Mouse (Mus musculus) MEL (cell line): ENCODE measurements around the gene Hlcs. TPM values are rescaled to one million over a fixed set of nuclear protein-coding genes. Genes with fewer than 3 reads are reported as not detected.

Experiments
- DNase-seq: peaks from one replicate; pipeline ENCODE4 v3.0.0; 2011; ENCODE audit warnings: low read depth, low spot score
- H3K27ac ChIP-seq: 2 replicates; pipeline ENCODE4 v1.5.1; 2012; ENCODE audit warnings: low read depth, mild to moderate bottlenecking, control low read depth, low read length, moderate library complexity; ENCODE audit not compliant: control insufficient read depth
- H3K27me3 ChIP-seq, 2 experiments: fragments of 150-350 bp in 1 of 2; sonication (generic) in 1 of 2; 2 replicates each; pipeline ENCODE4 v1.6.1; 2012; ENCODE audit warnings: low read length in 2 of 2, mild to moderate bottlenecking in 2 of 2, improper control_type of control experiment in 1 of 2, moderate library complexity in 1 of 2; ENCODE audit not compliant: insufficient read depth in 2 of 2, control insufficient read depth in 1 of 2
- H3K36me3 ChIP-seq, 2 experiments: 2 replicates each; pipeline ENCODE4 v1.6.1; 2012 to 2014; ENCODE audit warnings: low read length in 2 of 2, improper control_type of control experiment in 1 of 2, inconsistent platforms in 1 of 2, mild to moderate bottlenecking in 1 of 2; ENCODE audit not compliant: insufficient read depth in 2 of 2, control insufficient read depth in 1 of 2
- H3K4me1 ChIP-seq, 2 experiments: fragments of 150-350 bp in 1 of 2; sonication (generic) in 1 of 2; 2 replicates each; pipeline ENCODE4 v1.6.1; 2012; ENCODE audit warnings: low read length in 2 of 2, improper control_type of control experiment in 1 of 2, mild to moderate bottlenecking in 1 of 2; ENCODE audit not compliant: insufficient read depth in 2 of 2, control insufficient read depth in 1 of 2
- H3K4me3 ChIP-seq, 2 experiments: fragments of 150-350 bp in 1 of 2; sonication (generic) in 1 of 2; 2 replicates each; pipeline ENCODE4 v1.5.1; 2012; ENCODE audit warnings: low read depth in 2 of 2, low read length in 2 of 2, mild to moderate bottlenecking in 2 of 2, moderate library complexity in 2 of 2, control low read depth in 1 of 2, improper control_type of control experiment in 1 of 2; ENCODE audit not compliant: control insufficient read depth in 1 of 2, insufficient read depth in 1 of 2
- H3K79me2 ChIP-seq: 2 replicates; pipeline ENCODE4 v1.6.1; 2012; ENCODE audit warnings: mild to moderate bottlenecking, low read length, moderate library complexity; ENCODE audit not compliant: control insufficient read depth, poor library complexity, insufficient read depth
- H3K9ac ChIP-seq: 2 replicates; pipeline ENCODE4 v1.6.1; 2012; ENCODE audit warnings: low read depth, mild to moderate bottlenecking, control low read depth, low read length, moderate library complexity; ENCODE audit not compliant: control insufficient read depth, poor library complexity, severe bottlenecking
- H3K9me3 ChIP-seq: fragments of 150-350 bp; sonication (generic); replicated peaks from 2 replicates; pipeline ENCODE4 v1.6.1; 2012; ENCODE audit warnings: mild to moderate bottlenecking, low read length, improper control_type of control experiment, moderate library complexity; ENCODE audit not compliant: insufficient read depth
- BHLHE40 ChIP-seq: IDR thresholded peaks from 2 replicates; pipeline ENCODE4 v1.6.1; 2012; ENCODE audit warnings: low read depth, mild to moderate bottlenecking, inconsistent platforms, low read length, improper control_type of control experiment, borderline replicate concordance
- CHD1 ChIP-seq: IDR thresholded peaks from 2 replicates; pipeline ENCODE4 v1.6.1; 2012; ENCODE audit warnings: low read depth, mild to moderate bottlenecking, inconsistent platforms, low read length, improper control_type of control experiment
- CHD2 ChIP-seq: IDR thresholded peaks from 2 replicates; pipeline ENCODE4 v1.6.1; 2011; ENCODE audit warnings: low read length, improper control_type of control experiment
- CTCF ChIP-seq, 3 experiments: IDR thresholded peaks in 2 of 3; conservative IDR thresholded peaks in 1 of 3; 2 replicates each; pipeline ENCODE4 v1.5.1; 2011 to 2012; ENCODE audit warnings: low read length in 3 of 3, low read depth in 2 of 3, mild to moderate bottlenecking in 2 of 3, improper control_type of control experiment in 1 of 3, inconsistent platforms in 1 of 3, mixed read lengths in 1 of 3, moderate library complexity in 1 of 3; ENCODE audit not compliant: control insufficient read depth in 1 of 3, insufficient read depth in 1 of 3, poor library complexity in 1 of 3, severe bottlenecking in 1 of 3
- E2F4 ChIP-seq: IDR thresholded peaks from 2 replicates; pipeline ENCODE4 v1.6.1; 2011; ENCODE audit warnings: low read depth, low read length, improper control_type of control experiment, borderline replicate concordance
- ELF1 ChIP-seq: IDR thresholded peaks from 2 replicates; pipeline ENCODE4 v1.6.1; 2014; ENCODE audit warnings: low read depth, mild to moderate bottlenecking, inconsistent platforms, low read length, improper control_type of control experiment, moderate library complexity
- EP300 ChIP-seq, 2 experiments: IDR thresholded peaks; 2 replicates each; pipeline ENCODE4 v1.6.1; 2011; ENCODE audit warnings: improper control_type of control experiment in 2 of 2, low read length in 2 of 2, low read depth in 1 of 2, mild to moderate bottlenecking in 1 of 2
- ETS1 ChIP-seq: IDR thresholded peaks from 2 replicates; pipeline ENCODE4 v1.6.1; 2012; ENCODE audit warnings: low read depth, mild to moderate bottlenecking, inconsistent platforms, low read length, improper control_type of control experiment, moderate library complexity
- GABPA ChIP-seq: IDR thresholded peaks from 2 replicates; pipeline ENCODE4 v1.6.1; 2012; ENCODE audit warnings: low read depth, mild to moderate bottlenecking, inconsistent platforms, low read length, improper control_type of control experiment, moderate library complexity
- GATA1 ChIP-seq: IDR thresholded peaks from 2 replicates; pipeline ENCODE4 v1.6.1; 2011; ENCODE audit warnings: low read depth, low read length, improper control_type of control experiment
- HCFC1 ChIP-seq: IDR thresholded peaks from 2 replicates; pipeline ENCODE4 v1.6.1; 2012; ENCODE audit warnings: low read depth, mild to moderate bottlenecking, inconsistent platforms, low read length, improper control_type of control experiment, moderate library complexity
- JUND ChIP-seq: IDR thresholded peaks from 2 replicates; pipeline ENCODE4 v1.6.1; 2011; ENCODE audit warnings: low read depth, mild to moderate bottlenecking, improper control_type of control experiment, low read length
- KAT2A ChIP-seq: conservative IDR thresholded peaks from 2 replicates; pipeline ENCODE4 v1.6.1; 2012; ENCODE audit warnings: low read depth, low read length, improper control_type of control experiment, inconsistent platforms
- MAFK ChIP-seq: IDR thresholded peaks from 2 replicates; pipeline ENCODE4 v1.6.1; 2011; ENCODE audit warnings: low read depth, mild to moderate bottlenecking, low read length, improper control_type of control experiment, borderline replicate concordance
- MAX ChIP-seq: IDR thresholded peaks from 2 replicates; pipeline ENCODE4 v1.6.1; 2011; ENCODE audit warnings: low read length, improper control_type of control experiment
- MEF2A ChIP-seq: IDR thresholded peaks from 2 replicates; pipeline ENCODE4 v1.6.1; 2014; ENCODE audit warnings: low read depth, mild to moderate bottlenecking, inconsistent platforms, low read length, improper control_type of control experiment; ENCODE audit not compliant: poor library complexity, insufficient replicate concordance, severe bottlenecking; ENCODE audit errors: extremely low read depth
- MXI1 ChIP-seq: IDR thresholded peaks from 2 replicates; pipeline ENCODE4 v1.6.1; 2011; ENCODE audit warnings: mild to moderate bottlenecking, low read depth, low read length, improper control_type of control experiment
- MYB ChIP-seq: IDR thresholded peaks from 2 replicates; pipeline ENCODE4 v1.6.1; 2011; ENCODE audit warnings: mild to moderate bottlenecking, low read depth, low read length, improper control_type of control experiment
- MYC ChIP-seq: IDR thresholded peaks from 2 replicates; pipeline ENCODE4 v1.6.1; 2011; ENCODE audit warnings: low read depth, mild to moderate bottlenecking, low read length, improper control_type of control experiment, moderate library complexity
- NELFE ChIP-seq: IDR thresholded peaks from 2 replicates; pipeline ENCODE4 v1.6.1; 2011; ENCODE audit warnings: low read depth, low read length, improper control_type of control experiment
- NRF1 ChIP-seq: IDR thresholded peaks from 2 replicates; pipeline ENCODE4 v1.6.1; 2014; ENCODE audit warnings: low read depth, mild to moderate bottlenecking, inconsistent platforms, low read length, improper control_type of control experiment, moderate library complexity; ENCODE audit not compliant: poor library complexity, insufficient read depth, severe bottlenecking
- POLR2A ChIP-seq, 2 experiments: IDR thresholded peaks; 2 replicates each; pipeline ENCODE4 v1.6.1; 2011 to 2012; ENCODE audit warnings: low read length in 2 of 2, mild to moderate bottlenecking in 2 of 2, control low read depth in 1 of 2, improper control_type of control experiment in 1 of 2, low read depth in 1 of 2, moderate library complexity in 1 of 2; ENCODE audit not compliant: control insufficient read depth in 1 of 2, insufficient read depth in 1 of 2, poor library complexity in 1 of 2
- POLR2AphosphoS5 ChIP-seq: IDR thresholded peaks from 2 replicates; pipeline ENCODE4 v1.6.1; 2012; ENCODE audit warnings: low read depth, borderline replicate concordance, mild to moderate bottlenecking, inconsistent platforms, low read length, moderate library complexity, mixed read lengths
- RAD21 ChIP-seq: IDR thresholded peaks from 2 replicates; pipeline ENCODE4 v1.6.1; 2011; ENCODE audit warnings: mild to moderate bottlenecking, low read depth, low read length, improper control_type of control experiment
- RCOR1 ChIP-seq: IDR thresholded peaks from 2 replicates; pipeline ENCODE4 v1.6.1; 2012; ENCODE audit warnings: low read depth, mild to moderate bottlenecking, inconsistent platforms, low read length, improper control_type of control experiment
- SIN3A ChIP-seq: IDR thresholded peaks from 2 replicates; pipeline ENCODE4 v1.6.1; 2012; ENCODE audit warnings: low read length, improper control_type of control experiment, inconsistent platforms
- SMC3 ChIP-seq: IDR thresholded peaks from 2 replicates; pipeline ENCODE4 v1.6.1; 2011; ENCODE audit warnings: low read depth, low read length, improper control_type of control experiment
- TAL1 ChIP-seq: IDR thresholded peaks from 2 replicates; pipeline ENCODE4 v1.6.1; 2012; ENCODE audit warnings: mild to moderate bottlenecking, inconsistent platforms, low read length, moderate library complexity, mixed read lengths
- TBP ChIP-seq: IDR thresholded peaks from 2 replicates; pipeline ENCODE4 v1.8.0; 2011; ENCODE audit warnings: low read depth, low read length, improper control_type of control experiment
- UBTF ChIP-seq: IDR thresholded peaks from 2 replicates; pipeline ENCODE4 v1.6.1; 2012; ENCODE audit warnings: low read depth, mild to moderate bottlenecking, inconsistent platforms, low read length, improper control_type of control experiment, moderate library complexity, borderline replicate concordance; ENCODE audit not compliant: insufficient read depth
- USF1 ChIP-seq: IDR thresholded peaks from 2 replicates; pipeline ENCODE4 v1.6.1; 2014; ENCODE audit warnings: low read depth, mild to moderate bottlenecking, inconsistent platforms, low read length, improper control_type of control experiment, moderate library complexity
- USF2 ChIP-seq, 2 experiments: IDR thresholded peaks; 2 replicates each; pipeline ENCODE4 v1.6.1; 2011 to 2012; ENCODE audit warnings: improper control_type of control experiment in 2 of 2, low read length in 2 of 2, borderline replicate concordance in 1 of 2, inconsistent platforms in 1 of 2, low read depth in 1 of 2, mild to moderate bottlenecking in 1 of 2; ENCODE audit not compliant: insufficient read depth in 1 of 2
- ZC3H11A ChIP-seq: IDR thresholded peaks from 2 replicates; pipeline ENCODE4 v1.6.1; 2012; ENCODE audit warnings: low read depth, mild to moderate bottlenecking, inconsistent platforms, low read length, improper control_type of control experiment
- ZKSCAN1 ChIP-seq: IDR thresholded peaks from 2 replicates; pipeline ENCODE4 v1.6.1; 2012; ENCODE audit warnings: low read depth, mild to moderate bottlenecking, inconsistent platforms, low read length, improper control_type of control experiment, moderate library complexity
- ZMIZ1 ChIP-seq: IDR thresholded peaks from 2 replicates; pipeline ENCODE4 v1.6.1; 2012; ENCODE audit warnings: low read depth, mild to moderate bottlenecking, inconsistent platforms, low read length, improper control_type of control experiment, moderate library complexity
- ZNF384 ChIP-seq: IDR thresholded peaks from 2 replicates; pipeline ENCODE4 v1.6.1; 2012; ENCODE audit warnings: low read depth, mild to moderate bottlenecking, inconsistent platforms, low read length, improper control_type of control experiment
- polyA plus RNA-seq, 2 experiments: library from polyadenylated mRNA; stranded (reverse) in 1 of 2; unstranded in 1 of 2; fragments of >175 nt in 1 of 2; fragments of >200 nt in 1 of 2; gene quantifications; 2 replicates each; pipeline versions ENCODE4 v1.2.1 to v1.2.4; 2012; ENCODE audit warnings: low replicate concordance in 2 of 2, low read depth in 1 of 2; ENCODE audit not compliant: insufficient read length in 2 of 2, insufficient read depth in 1 of 2, missing spikeins in 1 of 2
- total RNA-seq: library from RNA; depleted of rRNA; stranded (reverse); fragments of 300-350 nt; gene quantifications from 2 replicates; pipeline ENCODE4 v1.2.3, GENCODE M21; 2012

The Hlcs gene
- total and polyA plus RNA-seq, 3 experiments: 3.3 to 6.4 TPM; not detected in 1

DNA sequence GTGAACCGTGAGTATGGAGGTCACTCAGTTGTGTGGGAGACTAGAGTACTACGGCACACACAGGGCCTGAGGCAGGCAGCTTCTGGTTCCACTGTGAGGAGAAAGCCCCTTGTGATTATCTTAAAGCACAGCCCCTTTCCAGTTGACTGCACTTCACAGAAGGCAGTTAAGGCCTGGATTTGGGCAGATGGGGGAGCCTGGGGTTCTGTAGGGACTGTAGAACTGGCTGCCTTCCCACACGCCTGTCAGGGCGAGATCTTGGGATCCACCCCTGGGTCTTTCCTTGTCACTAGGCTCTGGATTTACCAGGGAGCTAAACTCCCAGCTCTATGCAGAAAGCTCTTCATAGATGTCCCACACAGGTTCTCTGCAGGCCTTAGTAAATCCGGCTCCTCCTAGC is 17.1 kb upstream of the Hlcs start:
- Histone ChIP-seq H3K4me1 (peaks cover 24 to 31% of the 10 kb centered on the region in 2 experiments), H3K36me3 (peaks cover 0 to 24% of the 10 kb centered on the region in 2 experiments; a peak in 2 of 4 replicates), H3K27ac (peak overlapping the region; percentile 87), H3K79me2 (no peaks in the 10 kb centered on the region), H3K27me3 (no peaks in the 10 kb centered on the region), H3K9ac (peak overlapping the region; percentile 48), H3K9me3 (no peaks in the 10 kb centered on the region), H3K4me3 (peak overlapping the region; percentile 30 to 41)
- peak; percentile 85 for DNase-seq
- TF ChIP-seq NRF1 (no peak), CHD1 (no peak), HCFC1 (0 out of 2 replicates have a peak, but pooled peaks have one; percentile 16), ELF1 (no peak), MAFK (no peak), SIN3A (peak; percentile 40), NELFE (peak; percentile 42; the same call in 1 of the 2 replicates), TBP (0 out of 2 replicates have a peak, but pooled peaks have one; percentile 36), MXI1 (0 out of 2 replicates have a peak, but pooled peaks have one; percentile 41), MEF2A (no peak), MAX (no peak), ZKSCAN1 (no peak), MYC (peak; percentile 25; the same call in 1 of the 2 replicates), TAL1 (peak; percentile 86), BHLHE40 (no peak; the same call in 1 of the 2 replicates), USF2 (IDR thresholded peaks at IDR 0.05; ENCODE audit: borderline replicate concordance in 1 of 2, insufficient read depth in 1 of 2, low read depth in 1 of 2, low read length in 2 of 2) (no peak), MYB (peak; percentile 69; the same call in 1 of the 2 replicates), SMC3 (0 out of 2 replicates have a peak, but pooled peaks have one; percentile 10), UBTF (no peak), GATA1 (peak; percentile 72), KAT2A (no peak), ZNF384 (no peak), RAD21 (no peak), JUND (0 out of 2 replicates have a peak, but pooled peaks have one; percentile 52), USF1 (no peak), ZC3H11A (0 out of 2 replicates have a peak, but pooled peaks have one; percentile 9), ZMIZ1 (peak; percentile 67), POLR2AphosphoS5 (no peak), CHD2 (no peak), EP300 (IDR thresholded peaks at IDR 0.05; ENCODE audit: low read depth in 1 of 2, low read length in 2 of 2) (peak; percentile 85 to 88), RCOR1 (peak; percentile 81), CTCF (IDR thresholded peaks at IDR 0.05 in 2 of 3, conservative IDR thresholded peaks at IDR 0.05 in 1 of 3; ENCODE audit: control insufficient read depth in 1 of 3, insufficient read depth in 1 of 3, low read depth in 2 of 3, low read length in 3 of 3, poor library complexity in 1 of 3, severe bottlenecking in 1 of 3) (0 out of 6 replicates have a peak, but pooled peaks of 1 of the 3 experiments have one; percentile 17), POLR2A (IDR thresholded peaks at IDR 0.05; ENCODE audit: control insufficient read depth in 1 of 2, insufficient read depth in 1 of 2, low read depth in 1 of 2, low read length in 2 of 2, poor library complexity in 1 of 2) (peak in 1 of 2 experiments; percentile 33; a peak in 1 of 4 replicates), E2F4 (no peak), ETS1 (peak; percentile 62; the same call in 1 of the 2 replicates), GABPA (no peak)
